Mouse (Mus musculus): ENCODE data around the gene Rpp38. TPM values are rescaled to one million over a fixed set of nuclear protein-coding genes. Genes with fewer than 3 reads are reported as not detected.

Rpp38 gene
- total RNA-seq (2023) = 2.6 to 4.5 TPM (median 3.6 TPM) in 4 replicates

GRCm38 (mm10) chr2:3332484-3333242 is at the start of gene Rpp38:
Gene Rpp38, minus strand, starts transcription at chr2:3332643.

GRCm38 (mm10) chr2:3335611-3336301 is 3.3 kb upstream of the Rpp38 start, which contains the start of gene Acbd7:
Gene Acbd7, plus strand, starts transcription at chr2:3336168.

GRCm38 (mm10) chr2:3283602-3284472 is 48.6 kb downstream of the Rpp38 start, which contains the start of gene Nmt2:
Gene Nmt2, plus strand, starts transcription at chr2:3284212.

Other genes starting within 250 kb of the Rpp38 start
- not detected in 4 replicates for gene Fam171a1, start 218.4 kb downstream of the Rpp38 start, total RNA-seq (2023)
- 33.2 to 35.7 TPM (median 34.1 TPM) in 4 replicates for gene Nmt2, start 48.4 kb downstream of the Rpp38 start, total RNA-seq (2023)
- not detected in 4 replicates for gene Acbd7, start 3.5 kb upstream of the Rpp38 start, total RNA-seq (2023)
- gene Olah, start 64.6 kb upstream of the Rpp38 start, total RNA-seq (2023) = not detected in 4 replicates
- gene Meig1, start 90.0 kb upstream of the Rpp38 start, total RNA-seq (2023) = 1.1 to 1.7 TPM in 2 of 4 replicates, not detected in the others
- gene Dclre1c, start 91.5 kb upstream of the Rpp38 start, total RNA-seq (2023) = 74.4 to 83.8 TPM (median 80.2 TPM) in 4 replicates
- 2.3 to 3.5 TPM (median 3.0 TPM) in 4 replicates for gene Suv39h2, start 142.4 kb upstream of the Rpp38 start, total RNA-seq (2023)
- 29.2 to 39.0 TPM (median 35.2 TPM) in 4 replicates for gene Gm45902, start 180.1 kb upstream of the Rpp38 start, total RNA-seq (2023)
- gene Hspa14, start 180.2 kb upstream of the Rpp38 start, total RNA-seq (2023) = 163 to 201 TPM (median 191 TPM) in 4 replicates
- 0.81 to 1.5 TPM (median 0.96 TPM) in 4 replicates for gene Cdnf, start 180.4 kb upstream of the Rpp38 start, total RNA-seq (2023)
- gene Fam107b, start 237.8 kb upstream of the Rpp38 start, total RNA-seq (2023) = 284 to 345 TPM (median 311 TPM) in 4 replicates

Data from B cell, adult 62 days (primary cell).